In the genomic region with DNA sequence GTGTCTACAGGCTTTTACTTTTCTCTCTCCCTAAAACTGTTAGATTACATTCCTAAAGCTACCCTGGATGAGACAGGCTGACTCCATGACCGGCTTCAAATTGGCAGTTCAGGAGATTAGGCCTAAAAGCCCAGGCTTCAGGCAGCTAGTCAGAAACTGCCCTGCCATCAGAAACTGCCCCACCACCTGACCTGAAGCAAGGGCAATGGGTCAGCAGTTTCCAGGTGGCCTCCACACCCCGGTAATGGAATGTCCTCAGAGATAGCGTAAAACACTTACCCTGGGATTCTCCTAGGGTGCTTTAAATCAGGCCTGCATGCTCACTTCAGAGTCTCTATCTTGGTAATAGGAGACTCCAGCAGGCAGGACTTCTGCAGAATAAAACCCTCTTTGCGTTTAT, we compare ENCODE assay signal across 18 mouse cellular contexts. TPM values are rescaled to one million over a fixed set of nuclear protein-coding genes. Genes with fewer than 3 reads are reported as not detected.
DNase-seq lines count a peak whose midpoint lies in the region; ATAC-seq lines count a peak whose summit lies in the region.
"Had no signal": no experiment of that assay in that cellular context is flagged by ENCODE, and none has a peak within 500 bp of the region (broad histone marks: within the 10 kb centered on the region; RNA-seq: fewer than 3 reads in every experiment).

No protein-coding gene starts in this region.

- WGBS in heart, embryonic 12.5 days = 27% methylated on average over 4 of the region's 4 CpGs
- 48% methylated on average over 4 of the region's 4 CpGs for WGBS in kidney, embryonic 15.5 days
- 39% methylated on average over 4 of the region's 4 CpGs for WGBS in stomach, embryonic 14.5 days
- WGBS in midbrain, embryonic 10.5 days = 65% methylated on average over 4 of the region's 4 CpGs

- no peak overlapping the region for H3K4me3 ChIP-seq in heart, embryonic 12.5 days
- no peak overlapping the region for H3K4me3 ChIP-seq in kidney, embryonic 15.5 days (replicated peaks)
- no peak overlapping the region for H3K4me3 ChIP-seq in brown adipose tissue, adult 24 weeks (ENCODE audit: insufficient read depth, low read depth, low read length)
- H3K4me3 ChIP-seq in stomach, embryonic 14.5 days (ENCODE audit: low read depth, low read length) = no peak overlapping the region
- H3K4me3 ChIP-seq in midbrain, embryonic 10.5 days = no peak overlapping the region
- H3K4me3 ChIP-seq: liver, embryonic 12.5 days; neural tube, embryonic 12.5 days had no signal

- no peak overlapping the region for H3K4me2 ChIP-seq in heart, embryonic 12.5 days
- H3K4me2 ChIP-seq in kidney, embryonic 15.5 days = no peak overlapping the region
- no peak overlapping the region for H3K4me2 ChIP-seq in stomach, embryonic 14.5 days (replicated peaks; ENCODE audit: low read depth, low read length)
- H3K4me2 ChIP-seq: hindbrain, embryonic 14.5 days; liver, embryonic 12.5 days; lung, embryonic 14.5 days; midbrain, embryonic 11.5 days; neural tube, embryonic 12.5 days had no signal

- no peak for DNase-seq in heart, adult 9 months (ENCODE audit: low spot score in 2 of 2)
- DNase-seq in kidney, adult 18-20 months = no peak
- DNase-seq in thymus, adult 18-20 months = no peak
- no peak for DNase-seq in midbrain, embryonic 10.5 days (ENCODE audit: low spot score)
- DNase-seq: cerebellum, adult 11 months; cerebellum, postnatal 36 days; forebrain, postnatal 0 days; lung, embryonic 14.5 days; lung, postnatal 4 days; thymus, postnatal 36 days had no signal

- H3K9ac ChIP-seq in heart, embryonic 12.5 days = no peak overlapping the region
- no peak overlapping the region for H3K9ac ChIP-seq in kidney, embryonic 15.5 days
- no peak overlapping the region for H3K9ac ChIP-seq in stomach, embryonic 14.5 days (replicated peaks; ENCODE audit: low read depth, low read length)
- H3K9ac ChIP-seq: forebrain, postnatal 0 days; hindbrain, embryonic 14.5 days; liver, embryonic 12.5 days; lung, embryonic 14.5 days; neural tube, embryonic 12.5 days had no signal

- 0 out of 2 replicates have a peak, but pooled peaks cover 2% of the 10 kb centered on the region for H3K9me3 ChIP-seq in heart, embryonic 12.5 days (replicated peaks)
- no peaks in the 10 kb centered on the region for H3K9me3 ChIP-seq in kidney, embryonic 15.5 days (replicated peaks)
- H3K9me3 ChIP-seq in stomach, embryonic 14.5 days (ENCODE audit: control insufficient read depth, low read depth, low read length) = no peaks in the 10 kb centered on the region
- H3K9me3 ChIP-seq in midbrain, embryonic 10.5 days (replicated peaks) = no peaks in the 10 kb centered on the region
- H3K9me3 ChIP-seq: liver, embryonic 12.5 days; neural tube, embryonic 12.5 days had no signal

- peak overlapping the region; percentile 81 for H3K27ac ChIP-seq in heart, embryonic 12.5 days (ENCODE audit: poor library complexity, severe bottlenecking)
- H3K27ac ChIP-seq in kidney, embryonic 15.5 days = peak overlapping the region; percentile 84
- H3K27ac ChIP-seq in brown adipose tissue, adult 24 weeks (replicated peaks; ENCODE audit: low read depth, low read length) = 0 out of 2 replicates have a peak overlapping the region, but pooled peaks have one; percentile 1
- peak overlapping the region; percentile 88; the same call in 1 of the 2 replicates for H3K27ac ChIP-seq in stomach, embryonic 14.5 days (ENCODE audit: low read length)
- no peak overlapping the region for H3K27ac ChIP-seq in midbrain, embryonic 10.5 days (replicated peaks)
- H3K27ac ChIP-seq: hindbrain, embryonic 14.5 days; neural tube, embryonic 12.5 days had no signal

- H3K36me3 ChIP-seq in heart, embryonic 12.5 days = no peaks in the 10 kb centered on the region
- no peaks in the 10 kb centered on the region for H3K36me3 ChIP-seq in kidney, embryonic 15.5 days
- H3K36me3 ChIP-seq in stomach, embryonic 14.5 days (ENCODE audit: control insufficient read depth, insufficient read depth, low read length) = no peaks in the 10 kb centered on the region
- no peaks in the 10 kb centered on the region for H3K36me3 ChIP-seq in midbrain, embryonic 10.5 days
- H3K36me3 ChIP-seq: liver, embryonic 12.5 days; neural tube, embryonic 12.5 days had no signal

- H3K4me1 ChIP-seq in heart, embryonic 12.5 days (replicated peaks) = peaks cover 80% of the 10 kb centered on the region
- peaks cover 73% of the 10 kb centered on the region for H3K4me1 ChIP-seq in kidney, embryonic 15.5 days
- peaks cover 41% of the 10 kb centered on the region for H3K4me1 ChIP-seq in brown adipose tissue, adult 24 weeks (ENCODE audit: control insufficient read depth, insufficient read depth, insufficient read length, low read length)
- H3K4me1 ChIP-seq in stomach, embryonic 14.5 days (ENCODE audit: control insufficient read depth, insufficient read depth, low read length) = peaks cover 48% of the 10 kb centered on the region
- peaks cover 40% of the 10 kb centered on the region for H3K4me1 ChIP-seq in midbrain, embryonic 10.5 days

- ATAC-seq in heart, embryonic 12.5 days (ENCODE audit: insufficient number of reproducible peaks, low FRiP score) = no peak
- no peak for ATAC-seq in kidney, embryonic 15.5 days (replicated peaks; ENCODE audit: low FRiP score)
- ATAC-seq in stomach, embryonic 14.5 days (ENCODE audit: insufficient number of reproducible peaks, insufficient read depth, low FRiP score, low read depth) = no peak
- ATAC-seq: forebrain, postnatal 0 days; liver, embryonic 12.5 days had no signal

- no peaks in the 10 kb centered on the region for H3K27me3 ChIP-seq in heart, embryonic 12.5 days (replicated peaks)
- no peaks in the 10 kb centered on the region for H3K27me3 ChIP-seq in kidney, embryonic 15.5 days
- H3K27me3 ChIP-seq in stomach, embryonic 14.5 days (ENCODE audit: control insufficient read depth, insufficient read depth, low read length) = no peaks in the 10 kb centered on the region
- no peaks in the 10 kb centered on the region for H3K27me3 ChIP-seq in midbrain, embryonic 10.5 days (ENCODE audit: low read depth, poor library complexity, severe bottlenecking)
- H3K27me3 ChIP-seq: liver, embryonic 12.5 days; neural tube, embryonic 12.5 days had no signal

RNA-seq across cellular contexts. Expression of a gene that starts 46.9 kb away (rescaled TPM):
- 46.5 and 47.1 TPM in 2 replicates for polyA plus RNA-seq in heart, embryonic 12.5 days (2016; fragmentation: Nextera tagmentation; extraction: Ambion mirVana)
- 20.5 and 22.3 TPM in 2 replicates for polyA plus RNA-seq in kidney, embryonic 15.5 days (2015; fragmentation: Nextera tagmentation; extraction: Ambion mirVana)
- 8.8 and 14.5 TPM in 2 replicates for polyA plus RNA-seq in brown adipose tissue, adult 24 weeks (2012; ENCODE audit: insufficient read depth, insufficient read length, missing spikeins)
- 23.5 and 27.1 TPM in 2 replicates for polyA plus RNA-seq in stomach, embryonic 14.5 days (2014; fragmentation: Nextera tagmentation; extraction: Ambion mirVana)
- 5.0 and 6.0 TPM in 2 replicates for polyA plus RNA-seq in midbrain, embryonic 10.5 days (2016; fragmentation: Nextera tagmentation; extraction: Ambion mirVana)

RNA-seq across cellular contexts. Expression of a gene that starts 48.2 kb away (rescaled TPM):
- polyA plus RNA-seq in heart, embryonic 12.5 days (2016; fragmentation: Nextera tagmentation; extraction: Ambion mirVana) = 55.6 and 62.5 TPM in 2 replicates
- 37.5 and 40.4 TPM in 2 replicates for polyA plus RNA-seq in kidney, embryonic 15.5 days (2015; fragmentation: Nextera tagmentation; extraction: Ambion mirVana)
- polyA plus RNA-seq in brown adipose tissue, adult 24 weeks (2012; ENCODE audit: insufficient read depth, insufficient read length, missing spikeins) = 14.3 and 19.1 TPM in 2 replicates
- polyA plus RNA-seq in stomach, embryonic 14.5 days (2014; fragmentation: Nextera tagmentation; extraction: Ambion mirVana) = 44.8 and 49.7 TPM in 2 replicates
- 19.7 and 24.7 TPM in 2 replicates for polyA plus RNA-seq in midbrain, embryonic 10.5 days (2016; fragmentation: Nextera tagmentation; extraction: Ambion mirVana)
